Mouse (Mus musculus): ENCODE results near the gene Ppp1r9b. TPM values are rescaled to one million over a fixed set of nuclear protein-coding genes. Genes with fewer than 3 reads are reported as not detected.

Gene Ppp1r9b
- polyA plus RNA-seq, 1 experiment = 31.4 TPM

- Histone ChIP-seq H3K36me3 (ENCODE audit: control insufficient read depth) (peaks cover 87% of the 10 kb centered on the region), H3K4me3 (replicated peaks) (no peak overlapping the region), H3K4me1 (ENCODE audit: control insufficient read depth) (peaks cover 55% of the 10 kb centered on the region), H3K9me3 (ENCODE audit: control insufficient read depth, low read length) (no peaks in the 10 kb centered on the region), H3K27me3 (ENCODE audit: control insufficient read depth) (peaks cover 6% of the 10 kb centered on the region; the same call in 1 of the 2 replicates)
- TF ChIP-seq TAL1 (IDR thresholded peaks at IDR 0.05; ENCODE audit: low read length) (no peak), GATA1 (IDR thresholded peaks at IDR 0.05; ENCODE audit: low read length) (no peak)
Measured at GRCm38 (mm10) chr11:95024439-95025184, 33.8 kb downstream of the Ppp1r9b start.

- H3K4me3 ChIP-seq (replicated peaks) = no peak overlapping the region
- H3K4me1 ChIP-seq (ENCODE audit: control insufficient read depth) = peaks cover 47% of the 10 kb centered on the region
- H3K36me3 ChIP-seq (ENCODE audit: control insufficient read depth) = peaks cover 83% of the 10 kb centered on the region
- no peaks in the 10 kb centered on the region for H3K9me3 ChIP-seq (ENCODE audit: control insufficient read depth, low read length)
- no peaks in the 10 kb centered on the region; the same call in 1 of the 2 replicates for H3K27me3 ChIP-seq (ENCODE audit: control insufficient read depth)
- TF ChIP-seq TAL1 (IDR thresholded peaks at IDR 0.05; ENCODE audit: low read length) (no peak), GATA1 (IDR thresholded peaks at IDR 0.05; ENCODE audit: low read length) (no peak)
Measured at GRCm38 (mm10) chr11:95025227-95026012, 34.6 kb downstream of the Ppp1r9b start.

- Histone ChIP-seq H3K9me3 (ENCODE audit: control insufficient read depth, low read length) (no peaks in the 10 kb centered on the region), H3K36me3 (ENCODE audit: control insufficient read depth) (peaks cover 76% of the 10 kb centered on the region), H3K27me3 (ENCODE audit: control insufficient read depth) (no peaks in the 10 kb centered on the region; the same call in 1 of the 2 replicates), H3K4me3 (replicated peaks) (no peak overlapping the region), H3K4me1 (ENCODE audit: control insufficient read depth) (peaks cover 44% of the 10 kb centered on the region)
- no peak for TF ChIP-seq TAL1 (IDR thresholded peaks at IDR 0.05; ENCODE audit: low read length)
Measured at GRCm38 (mm10) chr11:95026090-95026542, 35.3 kb downstream of the Ppp1r9b start.

- no peak for TF ChIP-seq TAL1 (IDR thresholded peaks at IDR 0.05; ENCODE audit: low read length)
- no peak for TF ChIP-seq GATA1 (IDR thresholded peaks at IDR 0.05; ENCODE audit: low read length)
- Histone ChIP-seq H3K36me3 (ENCODE audit: control insufficient read depth) (peaks cover 72% of the 10 kb centered on the region), H3K9me3 (ENCODE audit: control insufficient read depth, low read length) (no peaks in the 10 kb centered on the region), H3K4me1 (ENCODE audit: control insufficient read depth) (peaks cover 37% of the 10 kb centered on the region), H3K27me3 (ENCODE audit: control insufficient read depth) (no peaks in the 10 kb centered on the region; the same call in 1 of the 2 replicates), H3K4me3 (replicated peaks) (no peak overlapping the region)
Measured at GRCm38 (mm10) chr11:95026849-95027248, 36.0 kb downstream of the Ppp1r9b start.

- H3K4me1 ChIP-seq (ENCODE audit: control insufficient read depth) = peaks cover 32% of the 10 kb centered on the region
- H3K36me3 ChIP-seq (ENCODE audit: control insufficient read depth) = peaks cover 63% of the 10 kb centered on the region
- no peak for TF ChIP-seq TAL1 (IDR thresholded peaks at IDR 0.05; ENCODE audit: low read length)
- TF ChIP-seq GATA1 (IDR thresholded peaks at IDR 0.05; ENCODE audit: low read length) = no peak
- no peaks in the 10 kb centered on the region for H3K9me3 ChIP-seq (ENCODE audit: control insufficient read depth, low read length)
- no peaks in the 10 kb centered on the region for H3K27me3 ChIP-seq (ENCODE audit: control insufficient read depth)
- H3K4me3 ChIP-seq (replicated peaks) = no peak overlapping the region
Measured at GRCm38 (mm10) chr11:95027850-95028470, 37.1 kb downstream of the Ppp1r9b start.

GRCm38 (mm10) chr11:95032945-95033344 is 42.1 kb downstream of the Ppp1r9b start:
- Histone ChIP-seq H3K4me1 (ENCODE audit: control insufficient read depth) (peaks cover 15% of the 10 kb centered on the region), H3K9me3 (ENCODE audit: control insufficient read depth, low read length) (no peaks in the 10 kb centered on the region), H3K27me3 (ENCODE audit: control insufficient read depth) (no peaks in the 10 kb centered on the region), H3K4me3 (replicated peaks) (no peak overlapping the region), H3K36me3 (ENCODE audit: control insufficient read depth) (peaks cover 47% of the 10 kb centered on the region)
- TF ChIP-seq TAL1 (IDR thresholded peaks at IDR 0.05; ENCODE audit: low read length) (no peak), GATA1 (IDR thresholded peaks at IDR 0.05; ENCODE audit: low read length) (no peak)

- no peak for TF ChIP-seq GATA1 (IDR thresholded peaks at IDR 0.05; ENCODE audit: low read length)
- TF ChIP-seq TAL1 (IDR thresholded peaks at IDR 0.05; ENCODE audit: low read length) = no peak
- Histone ChIP-seq H3K27me3 (ENCODE audit: control insufficient read depth) (no peaks in the 10 kb centered on the region), H3K9me3 (ENCODE audit: control insufficient read depth, low read length) (no peaks in the 10 kb centered on the region), H3K36me3 (ENCODE audit: control insufficient read depth) (peaks cover 51% of the 10 kb centered on the region), H3K4me1 (ENCODE audit: control insufficient read depth) (peaks cover 18% of the 10 kb centered on the region), H3K4me3 (replicated peaks) (no peak overlapping the region)
Measured at GRCm38 (mm10) chr11:95033617-95034016, 42.8 kb downstream of the Ppp1r9b start.

- TF ChIP-seq TAL1 (IDR thresholded peaks at IDR 0.05; ENCODE audit: low read length) (no peak), GATA1 (IDR thresholded peaks at IDR 0.05; ENCODE audit: low read length) (no peak)
- H3K4me1 ChIP-seq (ENCODE audit: control insufficient read depth) = peaks cover 27% of the 10 kb centered on the region
- H3K27me3 ChIP-seq (ENCODE audit: control insufficient read depth) = no peaks in the 10 kb centered on the region
- no peak overlapping the region for H3K4me3 ChIP-seq (replicated peaks)
- peaks cover 48% of the 10 kb centered on the region for H3K36me3 ChIP-seq (ENCODE audit: control insufficient read depth)
- no peaks in the 10 kb centered on the region for H3K9me3 ChIP-seq (ENCODE audit: control insufficient read depth, low read length)
Measured at GRCm38 (mm10) chr11:95034902-95035301, 44.1 kb downstream of the Ppp1r9b start.

- no peaks in the 10 kb centered on the region for H3K9me3 ChIP-seq (ENCODE audit: control insufficient read depth, low read length)
- H3K27me3 ChIP-seq (ENCODE audit: control insufficient read depth) = no peaks in the 10 kb centered on the region
- no peak overlapping the region for H3K4me3 ChIP-seq (replicated peaks)
- TF ChIP-seq TAL1 (IDR thresholded peaks at IDR 0.05; ENCODE audit: low read length) = no peak
- no peak for TF ChIP-seq GATA1 (IDR thresholded peaks at IDR 0.05; ENCODE audit: low read length)
- peaks cover 47% of the 10 kb centered on the region for H3K36me3 ChIP-seq (ENCODE audit: control insufficient read depth)
- H3K4me1 ChIP-seq (ENCODE audit: control insufficient read depth) = peaks cover 42% of the 10 kb centered on the region
Measured at GRCm38 (mm10) chr11:95036521-95036920, 45.7 kb downstream of the Ppp1r9b start.
